Mouse (Mus musculus): Measurements from ENCODE around the gene Vmn1r19.
"Not testable (repeated sequence)": the region's sequence is repeated elsewhere in the genome, so short reads cannot be mapped to it uniquely, and the experiment has no call there.

The Vmn1r19 gene

GRCm38 (mm10) chr6:57403480-57403879 is at the start of gene Vmn1r19:
Gene Vmn1r19 (plus strand): TSS chr6:57403780.
- not testable (repeated sequence) for DNase-seq (ENCODE audit: low read depth, low spot score)

DNA sequence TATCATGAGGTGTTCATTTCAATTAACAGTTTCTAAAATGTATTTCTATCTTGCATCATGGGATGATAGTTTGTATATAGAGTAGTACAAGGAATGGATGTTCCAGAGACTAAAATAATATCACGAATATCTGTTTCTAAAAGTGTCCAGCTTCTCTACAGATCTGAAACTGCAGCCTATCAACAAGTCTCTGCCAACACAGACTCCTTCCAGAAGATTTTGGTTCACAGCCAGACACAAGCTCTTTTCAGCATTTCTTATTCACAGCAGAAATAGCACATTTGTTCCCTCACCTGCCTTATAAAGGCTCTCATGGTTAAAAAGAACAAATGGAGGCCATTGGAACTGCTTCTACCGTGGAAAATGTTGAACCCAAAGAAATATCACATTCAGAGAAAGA is 46.7 kb upstream of the Vmn1r19 start:
- DNase-seq (ENCODE audit: low read depth, low spot score) = no peak

- DNase-seq (ENCODE audit: low read depth, low spot score) = no peak
Measured at GRCm38 (mm10) chr6:57363627-57364026, 40.0 kb upstream of the Vmn1r19 start, which contains the start of gene Vmn1r17. Gene Vmn1r17 (minus strand): TSS chr6:57363727.

- not testable (repeated sequence) for DNase-seq (ENCODE audit: low read depth, low spot score)
Measured at GRCm38 (mm10) chr6:57365866-57366265, 37.7 kb upstream of the Vmn1r19 start.

DNA sequence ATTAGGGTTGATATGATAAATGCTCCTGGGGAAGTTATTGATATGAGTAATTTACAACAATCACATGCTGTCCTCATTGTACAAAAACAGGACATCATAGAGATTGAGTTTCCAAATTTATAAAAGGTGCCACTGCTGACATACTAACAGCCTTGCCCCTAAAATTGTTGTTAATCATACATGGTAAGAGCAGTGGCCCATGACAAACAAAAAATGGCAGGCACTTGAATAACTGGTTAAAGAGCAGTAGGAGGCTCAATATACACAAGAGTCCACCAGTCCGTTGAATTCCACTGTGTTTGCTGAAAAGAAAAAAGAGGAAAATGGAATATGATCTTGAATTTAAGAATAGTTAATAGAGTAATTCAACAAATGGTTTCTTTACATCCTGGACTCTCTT is 36.1 kb upstream of the Vmn1r19 start:
- DNase-seq (ENCODE audit: low read depth, low spot score) = no peak

- no peak for DNase-seq (ENCODE audit: low read depth, low spot score)
Measured at GRCm38 (mm10) chr6:57395683-57396082, 7.9 kb upstream of the Vmn1r19 start, which contains the start of gene Vmn1r18. Gene Vmn1r18 (minus strand): TSS chr6:57395783.

- no peak for DNase-seq (ENCODE audit: low read depth, low spot score)
Measured at GRCm38 (mm10) chr6:57428630-57429029, 25.1 kb downstream of the Vmn1r19 start, which contains the start of gene Vmn1r20. Gene Vmn1r20 (plus strand): TSS chr6:57428930.

DNA sequence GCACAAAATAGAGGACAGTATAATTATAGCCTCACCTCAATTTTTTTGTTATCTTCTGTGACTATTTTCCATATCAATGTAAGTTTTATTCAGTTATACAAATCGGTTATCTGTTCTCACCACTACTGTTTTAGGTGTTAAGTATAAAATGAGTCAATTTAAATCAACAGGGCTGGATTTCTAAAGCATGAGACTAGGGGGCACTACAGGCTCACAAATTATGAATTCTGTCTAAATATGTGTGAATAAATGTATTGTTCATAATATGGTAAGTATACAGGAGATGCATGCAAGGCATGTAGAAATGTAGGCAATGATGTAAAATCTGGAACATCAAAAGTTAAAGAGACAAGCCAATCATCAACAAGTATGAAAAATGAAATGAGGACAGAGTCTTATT is 27.6 kb downstream of the Vmn1r19 start:
- no peak for DNase-seq (ENCODE audit: low read depth, low spot score)

Measured in retina, adult 2 months (tissue).